Comparison of ENCODE assay signal across 21 mouse cellular contexts in genomic region chr1:78143403-78143802, GRCm38 (mm10). TPM values are rescaled to one million over a fixed set of nuclear protein-coding genes. Genes with fewer than 3 reads are reported as not detected.
A peak's percentile ranks its signal among the peaks of the same experiment; 100 is the strongest.
DNase-seq lines count a peak whose midpoint lies in the region; ATAC-seq and TF ChIP-seq lines count a peak whose summit lies in the region.
"Had no signal": no experiment of that assay in that cellular context is flagged by ENCODE, and none has a peak within 500 bp of the region (broad histone marks: within the 10 kb centered on the region; RNA-seq: fewer than 3 reads in every experiment).

No protein-coding gene starts in this region.

- no peak for TF ChIP-seq CTCF in forebrain, postnatal 0 days (IDR thresholded peaks at IDR 0.05; ENCODE audit: low read depth)

- no peak for ATAC-seq in forebrain, postnatal 0 days
- no peak for ATAC-seq in forebrain, embryonic 14.5 days
- ATAC-seq in midbrain, embryonic 12.5 days (ENCODE audit: low FRiP score, low read depth) = no peak
- ATAC-seq in midbrain, embryonic 13.5 days = no peak
- ATAC-seq: activated CD4-positive, CD25-positive, alpha-beta regulatory T cell, adult 4 months; forebrain, embryonic 16.5 days; intestine, embryonic 16.5 days had no signal

- H3K27me3 ChIP-seq in forebrain, postnatal 0 days (ENCODE audit: insufficient read depth, low read length) = peaks cover 91% of the 10 kb centered on the region
- H3K27me3 ChIP-seq in forebrain, embryonic 14.5 days (replicated peaks; ENCODE audit: control insufficient read depth, insufficient read depth, low read length) = peaks cover 92% of the 10 kb centered on the region
- H3K27me3 ChIP-seq in midbrain, embryonic 12.5 days = peaks cover 75% of the 10 kb centered on the region
- peaks cover 88% of the 10 kb centered on the region for H3K27me3 ChIP-seq in midbrain, embryonic 13.5 days

- no peaks in the 10 kb centered on the region for H3K4me1 ChIP-seq in forebrain, postnatal 0 days (ENCODE audit: insufficient read depth)
- H3K4me1 ChIP-seq in forebrain, embryonic 14.5 days (ENCODE audit: control insufficient read depth, insufficient read depth, low read length) = no peaks in the 10 kb centered on the region
- peaks cover 55% of the 10 kb centered on the region; the same call in 1 of the 2 replicates for H3K4me1 ChIP-seq in midbrain, embryonic 12.5 days
- H3K4me1 ChIP-seq in midbrain, embryonic 13.5 days (replicated peaks) = peaks cover 65% of the 10 kb centered on the region

- H3K9me3 ChIP-seq in forebrain, postnatal 0 days (ENCODE audit: low read length) = no peaks in the 10 kb centered on the region
- H3K9me3 ChIP-seq in forebrain, embryonic 14.5 days (replicated peaks; ENCODE audit: control insufficient read depth, low read length) = no peaks in the 10 kb centered on the region
- H3K9me3 ChIP-seq in midbrain, embryonic 12.5 days = no peaks in the 10 kb centered on the region
- no peaks in the 10 kb centered on the region for H3K9me3 ChIP-seq in midbrain, embryonic 13.5 days
- H3K9me3 ChIP-seq: heart, embryonic 15.5 days; hindbrain, embryonic 15.5 days had no signal

- peak; percentile 40 for DNase-seq in forebrain, postnatal 0 days
- no peak for DNase-seq in forebrain, embryonic 14.5 days (ENCODE audit: low spot score)
- peak; percentile 26 for DNase-seq in ZHBTc4 (ENCODE audit: low read depth, low spot score)
- no peak for DNase-seq in lung, postnatal 10 days
- DNase-seq: adrenal gland, postnatal 25 days; cerebellum, adult 2 months; cerebellum, postnatal 10 days; gastrocnemius, postnatal 14 days; heart, adult 2 months; heart, postnatal 14 days had no signal

- WGBS in forebrain, postnatal 0 days = 10% methylated on average over 6 of the region's 6 CpGs
- 4% methylated on average over 6 of the region's 6 CpGs for WGBS in forebrain, embryonic 14.5 days
- WGBS in midbrain, embryonic 12.5 days = 6% methylated on average over 6 of the region's 6 CpGs
- WGBS in midbrain, embryonic 13.5 days = 8% methylated on average over 6 of the region's 6 CpGs

- no peaks in the 10 kb centered on the region for H3K36me3 ChIP-seq in forebrain, postnatal 0 days (ENCODE audit: insufficient read depth)
- no peaks in the 10 kb centered on the region for H3K36me3 ChIP-seq in forebrain, embryonic 14.5 days (ENCODE audit: control insufficient read depth, insufficient read depth, low read length)
- H3K36me3 ChIP-seq in midbrain, embryonic 12.5 days = no peaks in the 10 kb centered on the region
- no peaks in the 10 kb centered on the region for H3K36me3 ChIP-seq in midbrain, embryonic 13.5 days
- H3K36me3 ChIP-seq: heart, embryonic 15.5 days; hindbrain, embryonic 15.5 days had no signal

- no peak overlapping the region for H3K9ac ChIP-seq in forebrain, postnatal 0 days
- no peak overlapping the region for H3K9ac ChIP-seq in forebrain, embryonic 14.5 days (ENCODE audit: low read length)
- H3K9ac ChIP-seq in midbrain, embryonic 12.5 days (replicated peaks) = no peak overlapping the region
- H3K9ac ChIP-seq in midbrain, embryonic 13.5 days (replicated peaks) = no peak overlapping the region
- H3K9ac ChIP-seq: heart, embryonic 15.5 days; hindbrain, embryonic 15.5 days had no signal

- no peak overlapping the region for H3K27ac ChIP-seq in forebrain, postnatal 0 days (ENCODE audit: low read depth, low read length)
- H3K27ac ChIP-seq in forebrain, embryonic 14.5 days (ENCODE audit: low read depth, low read length) = no peak overlapping the region
- H3K27ac ChIP-seq in midbrain, embryonic 12.5 days (replicated peaks) = peak overlapping the region; percentile 47
- no peak overlapping the region for H3K27ac ChIP-seq in midbrain, embryonic 13.5 days
- H3K27ac ChIP-seq: heart, adult 2 months; heart, embryonic 15.5 days; hindbrain, embryonic 15.5 days had no signal

- H3K4me2 ChIP-seq in forebrain, postnatal 0 days (ENCODE audit: low read depth) = no peak overlapping the region
- H3K4me2 ChIP-seq in forebrain, embryonic 14.5 days (ENCODE audit: low read length) = no peak overlapping the region
- H3K4me2 ChIP-seq in midbrain, embryonic 12.5 days (replicated peaks) = peak overlapping the region; percentile 13; the same call in 1 of the 2 replicates
- no peak overlapping the region for H3K4me2 ChIP-seq in midbrain, embryonic 13.5 days (replicated peaks)
- H3K4me2 ChIP-seq: heart, embryonic 11.5 days; heart, embryonic 15.5 days; hindbrain, embryonic 15.5 days had no signal

- H3K4me3 ChIP-seq in forebrain, postnatal 0 days (ENCODE audit: low read depth, low read length) = no peak overlapping the region
- no peak overlapping the region for H3K4me3 ChIP-seq in forebrain, embryonic 14.5 days (ENCODE audit: low read depth, low read length)
- H3K4me3 ChIP-seq in midbrain, embryonic 12.5 days = no peak overlapping the region
- no peak overlapping the region for H3K4me3 ChIP-seq in midbrain, embryonic 13.5 days (replicated peaks)
- H3K4me3 ChIP-seq: heart, adult 2 months; heart, embryonic 15.5 days; hindbrain, embryonic 15.5 days had no signal

RNA-seq across cellular contexts. Expression of gene Pax3, which starts 53.5 kb away (rescaled TPM):
- 0.15 and 0.19 TPM in 2 replicates for total RNA-seq in forebrain, postnatal 0 days (2014; rRNA removed)
- 0.04 and 0.40 TPM in 2 replicates for polyA plus RNA-seq in forebrain, postnatal 0 days (2015; fragmentation: Nextera tagmentation; extraction: Ambion mirVana)
- 0.24 and 0.33 TPM in 2 replicates for polyA plus RNA-seq in forebrain, embryonic 14.5 days (2014; fragmentation: Nextera tagmentation; extraction: Ambion mirVana)
- 53.6 and 61.9 TPM in 2 replicates for polyA plus RNA-seq in midbrain, embryonic 12.5 days (2016; fragmentation: Nextera tagmentation; extraction: Ambion mirVana)
- polyA plus RNA-seq in midbrain, embryonic 13.5 days (2015; fragmentation: Nextera tagmentation; extraction: Ambion mirVana) = 30.4 and 35.6 TPM in 2 replicates
- total RNA-seq: adrenal gland, adult 18-20 months; adrenal gland, postnatal 25 days; gastrocnemius, postnatal 14 days; heart, adult 2 months; hematopoietic stem cell, adult 5-6 weeks had no signal
- polyA plus RNA-seq: forebrain, embryonic 16.5 days; gonadal fat pad, adult 2 months; intestine, embryonic 16.5 days had no signal

Comparison
In these comparisons a context has a peak if more than half of its experiments do, and no peak if none do; other contexts are left out.
1. DNase-seq: peak in forebrain, postnatal 0 days (single experiment) and ZHBTc4 (single experiment); none in forebrain, embryonic 14.5 days (single experiment) and lung, postnatal 10 days (single experiment).
2. RNA of gene Pax3, which starts 53.5 kb away (polyA plus RNA-seq): 53.6 to 61.9 TPM in midbrain, embryonic 12.5 days and 30.4 to 35.6 TPM in midbrain, embryonic 13.5 days; 0.04 to 0.40 TPM in forebrain, postnatal 0 days and 0.24 to 0.33 TPM in forebrain, embryonic 14.5 days; every median in the first group is over 10 times any median in the second.